Mouse (Mus musculus) liver, embryonic 14.5 days (tissue): Measurements from ENCODE around the gene Sipa1l3.

Source experiments
- CTCF ChIP-seq: IDR thresholded peaks from 2 replicates; pipeline ENCODE4 v1.5.1; 2016; ENCODE audit warnings: antibody characterized with exemption, low read depth, control low read depth
- EP300 ChIP-seq: IDR thresholded peaks from 2 replicates; pipeline ENCODE4 v1.6.1; 2016; ENCODE audit warnings: antibody characterized with exemption, low read depth

GRCm38 (mm10) chr7:29314844-29315628, 203.4 kb downstream of the Sipa1l3 start:
- no peak for TF ChIP-seq EP300
- TF ChIP-seq CTCF: no peak
